Mouse (Mus musculus): ENCODE measurements around the gene Slc16a11.

Slc16a11 gene

DNA sequence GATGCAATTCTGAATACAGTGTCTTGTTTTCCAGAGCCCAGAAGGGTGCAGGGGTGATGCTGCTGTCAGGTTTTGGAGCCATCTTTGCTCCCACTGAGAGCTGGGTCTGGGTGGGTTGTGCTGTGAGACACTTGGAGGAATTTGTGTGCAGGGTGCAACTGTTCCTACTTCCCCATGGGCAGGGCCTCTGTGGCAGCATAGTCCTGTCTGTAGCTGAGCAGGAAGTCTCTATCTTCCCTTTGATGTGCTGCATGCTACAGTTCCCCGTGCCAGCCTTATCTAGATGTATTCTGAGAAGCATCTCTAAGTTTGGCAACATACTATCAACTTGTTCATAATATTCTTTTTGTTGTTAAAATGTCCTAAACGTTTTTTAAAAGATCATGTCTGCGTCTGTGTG lies 52.7 kb downstream of the Slc16a11 start:
- no peak for DNase-seq

DNA sequence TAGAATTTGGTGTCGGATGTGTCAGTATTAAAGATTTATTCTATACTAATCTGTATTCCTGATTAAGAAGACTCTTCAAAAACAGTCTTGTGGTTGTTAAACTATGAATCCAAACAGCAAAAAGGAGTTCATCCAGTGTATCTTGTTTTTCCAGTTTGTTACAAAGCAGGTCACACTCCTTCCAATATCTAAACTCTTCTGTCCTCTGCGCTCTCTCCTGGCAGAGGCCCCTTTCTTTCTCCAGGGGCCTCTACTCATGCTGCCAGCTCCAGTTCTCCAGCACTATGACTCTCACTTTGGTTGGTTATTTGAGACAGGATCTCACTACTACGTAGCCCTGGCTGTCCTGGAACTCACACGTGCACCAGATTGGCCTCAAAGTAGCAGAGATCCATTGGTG lies 53.3 kb downstream of the Slc16a11 start:
- no peak for DNase-seq
